Mouse (Mus musculus) cerebral cortex, adult 2 months (tissue): ENCODE measurements around the gene Pdcd10.

ENCODE experiments used
- WGBS: fragments of 180-500 bp; shearing (Covaris S2); methylation state at CpG from one replicate; pipeline ENCODE4 v1.1.7; 2018; 5-methylcytosine and 5-hydroxymethylcytosine counted together

The Pdcd10 gene

GRCm38 (mm10) chr3:75556695-75557291, at the start of gene Pdcd10:
Gene Pdcd10 (minus strand): TSS chr3:75556856.
- under 1% methylated on average over 35 of the region's 35 CpGs for WGBS

GRCm38 (mm10) chr3:75584898-75585297, 28.2 kb upstream of the Pdcd10 start:
- 62% methylated on average over 4 of the region's 4 CpGs for WGBS

GRCm38 (mm10) chr3:75583293-75583692, 26.6 kb upstream of the Pdcd10 start:
- WGBS: 30% methylated on average over 3 of the region's 3 CpGs

GRCm38 (mm10) chr3:75579352-75579751, 22.7 kb upstream of the Pdcd10 start:
- WGBS: 53% methylated on average over 4 of the region's 4 CpGs

- WGBS: 71% methylated on average over 1 of the region's 1 CpGs
These were observed 18.9 kb upstream of the Pdcd10 start for GRCm38 (mm10) chr3:75575582-75575981.

- WGBS: 44% methylated on average over 2 of the region's 2 CpGs
These were observed 17.4 kb upstream of the Pdcd10 start for GRCm38 (mm10) chr3:75574074-75574473.

- under 1% methylated on average over 19 of the region's 19 CpGs for WGBS
These were observed 636 bp upstream of the Pdcd10 start, which contains the start of gene Serpini1 for GRCm38 (mm10) chr3:75557292-75557691. Gene Serpini1 (plus strand): TSS chr3:75557547.

DNA sequence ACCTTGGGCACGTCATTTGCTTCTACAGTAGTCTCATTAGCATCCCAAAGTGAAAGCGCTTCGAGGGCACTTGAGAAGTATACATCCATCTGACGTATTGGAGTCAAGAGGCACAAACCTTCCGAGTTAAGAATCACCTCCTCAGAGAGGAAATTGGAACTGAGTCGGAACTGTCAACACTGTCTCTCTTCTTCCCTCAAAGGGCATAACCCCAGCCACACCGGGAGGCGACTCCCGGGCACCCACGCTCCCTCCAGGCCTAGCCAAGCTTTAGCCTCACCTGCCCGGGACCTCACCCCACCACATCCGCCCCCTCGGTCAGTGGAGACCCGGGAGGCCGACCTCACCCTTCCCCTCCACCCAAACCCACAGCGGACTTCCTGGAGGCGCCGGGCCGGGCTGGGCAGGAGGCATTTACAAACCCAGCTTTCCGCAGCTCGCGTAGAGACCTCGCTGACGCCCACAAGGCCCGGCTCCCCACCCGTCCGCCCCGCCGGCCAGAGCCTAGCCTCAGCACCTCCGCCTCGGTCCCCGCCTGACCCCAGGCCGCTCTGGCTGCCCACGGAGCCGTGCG, 448 bp downstream of the Pdcd10 start:
- under 1% methylated on average over 36 of the region's 36 CpGs for WGBS

DNA sequence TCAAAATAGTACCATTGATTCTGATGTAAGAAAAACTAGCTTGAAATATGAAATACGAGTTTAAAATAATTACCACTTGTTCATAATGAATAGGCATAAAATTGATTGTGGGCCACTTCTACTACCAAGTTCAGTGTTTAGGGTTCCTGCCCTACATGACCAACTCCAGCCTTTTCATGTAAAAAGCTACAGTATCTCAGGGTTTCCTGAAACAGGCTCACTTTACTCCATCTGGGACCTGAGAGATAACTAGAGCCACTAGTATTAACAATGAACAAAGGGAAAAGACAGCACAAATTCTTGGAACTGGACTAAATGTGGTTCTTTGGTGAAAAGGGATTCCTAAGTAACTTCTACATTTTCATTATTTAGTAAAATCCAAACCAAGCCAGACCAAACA, 12.4 kb downstream of the Pdcd10 start:
- WGBS: 75% methylated on average over 1 of the region's 1 CpGs

GRCm38 (mm10) chr3:75542852-75543251, 13.8 kb downstream of the Pdcd10 start:
- WGBS: 69% methylated on average over 3 of the region's 3 CpGs

DNA sequence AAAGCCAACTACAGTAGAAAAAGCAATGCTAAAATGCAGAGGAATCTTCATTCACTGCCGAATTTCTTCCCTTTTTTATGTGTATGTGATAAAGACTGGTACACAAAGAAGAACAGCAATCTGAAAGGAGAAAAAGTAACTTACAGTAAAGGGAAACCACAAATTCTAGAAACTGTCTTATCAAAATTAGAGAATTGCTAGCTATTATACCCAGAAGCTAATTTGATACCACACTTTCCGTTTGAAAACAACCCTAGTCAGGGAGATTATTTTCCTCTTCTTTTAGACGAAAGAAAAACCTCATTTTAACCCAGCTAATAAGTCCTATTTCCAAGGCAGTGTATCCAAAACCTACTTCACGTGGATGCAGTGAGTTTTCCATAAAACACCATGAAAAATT, 15.4 kb downstream of the Pdcd10 start:
- WGBS: 74% methylated on average over 4 of the region's 4 CpGs

- WGBS: 82% methylated on average over 3 of the region's 3 CpGs
These were observed 22.4 kb downstream of the Pdcd10 start for GRCm38 (mm10) chr3:75534045-75534834.

- WGBS: 90% methylated on average over 3 of the region's 3 CpGs
These were observed 25.6 kb downstream of the Pdcd10 start for GRCm38 (mm10) chr3:75531074-75531473.

GRCm38 (mm10) chr3:75522527-75522926, 34.1 kb downstream of the Pdcd10 start:
- WGBS: 94% methylated on average over 1 of the region's 1 CpGs

DNA sequence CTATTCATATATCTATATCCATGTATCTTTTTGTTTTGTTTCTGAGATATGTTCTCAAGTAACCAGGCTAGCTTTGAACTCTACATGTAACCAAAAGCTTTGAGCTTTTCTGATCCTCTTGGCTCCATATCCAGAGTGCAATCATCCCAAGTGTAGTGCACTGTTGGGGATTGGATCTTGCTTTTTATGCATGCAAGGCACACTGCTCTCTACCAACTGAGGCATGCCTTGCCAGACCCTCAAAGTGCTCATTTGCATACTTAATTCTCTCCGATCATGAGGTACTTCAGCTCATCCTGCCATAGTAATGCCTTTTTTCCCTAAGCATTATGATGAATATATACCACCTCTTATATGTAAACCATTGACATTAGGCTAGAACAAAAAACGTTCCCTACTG, 35.3 kb downstream of the Pdcd10 start:
- 57% methylated on average over 2 of the region's 2 CpGs for WGBS

DNA sequence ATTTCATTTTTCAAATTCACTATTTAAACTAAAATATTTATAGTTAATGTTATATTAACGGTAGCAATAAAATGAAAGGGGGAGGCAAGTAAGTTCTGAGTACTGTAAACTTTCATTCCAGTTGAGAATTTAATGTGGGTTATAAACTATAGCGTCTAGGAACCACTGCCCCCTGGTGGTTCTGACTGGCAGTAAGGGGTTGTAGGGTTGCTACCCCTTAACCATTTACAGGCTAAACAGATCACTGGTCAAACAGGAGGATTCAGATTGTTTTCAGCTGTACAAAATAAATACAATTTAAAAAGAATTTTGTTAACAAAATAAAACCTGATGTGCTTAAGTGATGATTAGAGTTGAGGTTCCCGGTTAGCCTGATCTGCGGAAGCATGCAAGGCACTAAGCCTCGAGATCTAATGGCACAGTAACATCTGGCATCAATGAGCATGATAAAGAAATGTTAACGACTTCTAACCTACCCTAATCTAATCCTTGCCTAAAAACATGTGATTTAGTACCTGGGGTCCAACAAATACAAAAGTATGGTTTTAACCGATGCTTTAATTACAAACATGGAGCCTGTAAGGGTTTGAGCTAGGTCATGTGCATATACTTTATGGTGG, 38.9 kb downstream of the Pdcd10 start:
- 77% methylated on average over 7 of the region's 7 CpGs for WGBS

DNA sequence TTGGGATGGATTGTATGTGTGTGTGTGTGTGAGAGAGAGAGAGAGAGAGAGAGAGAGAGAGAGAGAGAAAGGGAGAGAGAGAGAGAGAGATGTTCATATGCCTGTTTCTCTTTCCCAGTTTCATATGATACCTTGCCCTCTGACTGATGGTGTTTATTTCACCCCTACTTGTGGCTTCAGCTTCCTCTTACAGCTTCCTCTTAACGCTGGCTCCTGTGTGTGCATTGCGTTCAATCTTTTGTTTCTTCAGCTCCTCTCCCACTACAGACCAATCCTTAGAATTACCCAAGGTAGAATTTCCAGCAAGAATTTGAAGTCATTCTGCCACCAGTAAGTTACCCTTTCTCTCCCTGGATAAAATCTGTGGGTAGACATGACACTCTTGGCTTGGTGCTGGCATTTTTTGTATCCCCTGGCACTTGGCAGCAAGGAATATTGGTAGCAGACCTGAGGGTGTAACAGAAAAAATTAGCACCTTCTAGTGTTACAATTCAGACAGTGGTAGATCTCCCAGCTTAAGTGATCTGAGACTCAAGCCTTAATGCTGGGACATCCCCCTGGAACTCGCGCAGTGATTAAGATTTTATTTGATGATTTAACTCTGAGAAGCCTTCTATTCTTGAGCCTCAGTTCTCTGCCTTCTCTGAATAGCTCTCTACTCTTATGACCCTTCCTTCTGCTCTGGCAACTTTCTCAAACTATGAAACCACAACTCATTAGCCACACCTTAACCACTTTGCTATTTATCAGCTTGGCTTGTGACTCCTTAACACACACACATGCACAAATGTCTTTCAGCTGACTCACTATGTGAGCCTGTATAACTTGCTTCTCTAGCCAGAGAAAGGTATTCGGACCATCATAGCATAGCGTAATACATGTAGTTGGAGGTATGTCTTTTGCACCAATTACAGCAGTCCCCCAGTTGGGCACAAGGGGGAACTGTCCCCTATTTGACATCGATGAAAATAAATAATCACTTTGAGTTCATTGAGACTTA, 57.4 kb downstream of the Pdcd10 start:
- WGBS: 89% methylated on average over 7 of the region's 7 CpGs

DNA sequence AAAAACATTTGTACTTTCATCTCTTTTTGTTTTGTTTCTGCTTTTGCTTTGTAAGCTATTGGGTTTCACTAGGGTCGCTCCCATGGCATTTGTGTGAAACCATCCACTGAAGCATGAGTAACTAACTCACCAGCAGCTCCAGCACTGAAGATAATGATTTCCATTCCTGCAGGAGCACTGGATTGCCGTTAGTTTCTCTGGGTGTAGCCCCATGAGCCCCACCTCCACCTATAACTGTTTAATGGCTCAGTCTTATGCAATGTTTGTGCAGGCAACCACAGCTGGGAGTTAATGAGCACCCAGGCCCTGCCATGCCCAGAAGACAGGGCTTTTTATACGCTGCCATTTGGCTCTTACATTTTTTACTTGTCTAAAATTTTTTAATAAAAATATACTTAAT, 63.7 kb downstream of the Pdcd10 start:
- 62% methylated on average over 3 of the region's 3 CpGs for WGBS

DNA sequence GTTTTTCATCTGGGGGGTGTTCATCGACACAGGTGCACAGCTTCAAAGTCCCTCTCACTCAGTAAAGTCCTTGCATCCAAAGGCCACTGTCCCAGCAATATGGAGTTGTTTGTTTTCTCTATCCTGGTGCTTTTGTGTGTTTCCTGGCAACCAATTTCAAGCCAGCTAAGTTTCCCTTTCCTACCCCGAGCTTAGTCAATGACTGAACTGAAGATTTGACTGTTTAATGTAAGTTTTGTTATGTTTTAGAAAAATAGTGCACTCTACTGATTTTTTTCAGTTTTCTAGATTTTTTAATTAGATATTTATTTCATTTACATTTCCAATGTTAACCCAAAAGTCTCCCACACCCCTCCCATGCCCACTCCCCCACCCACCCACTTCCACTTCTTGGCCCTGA, 74.6 kb downstream of the Pdcd10 start, which contains the start of gene Wdr49:
Gene Wdr49, minus strand, starts transcription at position 101 of the 400 bp plus-strand sequence.
- WGBS: 40% methylated on average over 2 of the region's 2 CpGs

- WGBS: 52% methylated on average over 7 of the region's 7 CpGs
These were observed 81.5 kb downstream of the Pdcd10 start for GRCm38 (mm10) chr3:75475106-75475505.

GRCm38 (mm10) chr3:75474657-75475056, 82.0 kb downstream of the Pdcd10 start:
- WGBS: 76% methylated on average over 7 of the region's 7 CpGs
